Mouse (Mus musculus) cerebellum, postnatal 14 days (tissue): ENCODE data around the gene Ryr1.

ENCODE experiments used
- DNase-seq, 2 experiments: peaks; one replicate each; pipeline ENCODE4 v3.0.0; 2021; ENCODE audit warnings: mixed read lengths in 2 of 2

Ryr1 gene

GRCm38 (mm10) chr7:29029690-29030656 is 95.0 kb downstream of the Ryr1 start:
- no peak for DNase-seq

- DNase-seq: no peak
These were observed 96.2 kb downstream of the Ryr1 start for GRCm38 (mm10) chr7:29028761-29029160.

- DNase-seq: no peak
These were observed 98.2 kb downstream of the Ryr1 start for GRCm38 (mm10) chr7:29026811-29027210.

- DNase-seq: no peak
These were observed 98.8 kb downstream of the Ryr1 start for GRCm38 (mm10) chr7:29026195-29026594.

GRCm38 (mm10) chr7:29025566-29025965 is 99.4 kb downstream of the Ryr1 start:
- no peak for DNase-seq

- no peak for DNase-seq
These were observed 101.5 kb downstream of the Ryr1 start for GRCm38 (mm10) chr7:29023514-29023913.

GRCm38 (mm10) chr7:29022479-29022878 is 102.5 kb downstream of the Ryr1 start:
- DNase-seq: no peak

GRCm38 (mm10) chr7:29019447-29020220 is 105.3 kb downstream of the Ryr1 start:
- peak; percentile 28 to 36 for DNase-seq

GRCm38 (mm10) chr7:29017222-29017621 is 107.8 kb downstream of the Ryr1 start:
- DNase-seq: no peak

GRCm38 (mm10) chr7:29016440-29016839 is 108.5 kb downstream of the Ryr1 start:
- DNase-seq: no peak

GRCm38 (mm10) chr7:29014984-29015383 is 110.0 kb downstream of the Ryr1 start:
- no peak for DNase-seq

- no peak for DNase-seq
These were observed 116.3 kb downstream of the Ryr1 start for GRCm38 (mm10) chr7:29008714-29009113.

- DNase-seq: no peak
These were observed 116.8 kb downstream of the Ryr1 start for GRCm38 (mm10) chr7:29008171-29008570.

- no peak for DNase-seq
These were observed 117.5 kb downstream of the Ryr1 start for GRCm38 (mm10) chr7:29007224-29008101.

- DNase-seq: peak; percentile 24 to 44
These were observed 124.1 kb downstream of the Ryr1 start for GRCm38 (mm10) chr7:29000651-29001605.

GRCm38 (mm10) chr7:28993402-28993801 is 131.6 kb downstream of the Ryr1 start:
- no peak for DNase-seq

GRCm38 (mm10) chr7:28992997-28993396 is 132.0 kb downstream of the Ryr1 start:
- no peak for DNase-seq

GRCm38 (mm10) chr7:28991616-28992015 is 133.4 kb downstream of the Ryr1 start:
- no peak for DNase-seq

- DNase-seq: no peak
These were observed 134.2 kb downstream of the Ryr1 start for GRCm38 (mm10) chr7:28990766-28991273.

GRCm38 (mm10) chr7:28985207-28985606 is 139.8 kb downstream of the Ryr1 start:
- DNase-seq: no peak

- no peak for DNase-seq
These were observed 140.5 kb downstream of the Ryr1 start for GRCm38 (mm10) chr7:28984452-28984851.
